Mouse (Mus musculus): ENCODE results near the gene Pigm.

DNA sequence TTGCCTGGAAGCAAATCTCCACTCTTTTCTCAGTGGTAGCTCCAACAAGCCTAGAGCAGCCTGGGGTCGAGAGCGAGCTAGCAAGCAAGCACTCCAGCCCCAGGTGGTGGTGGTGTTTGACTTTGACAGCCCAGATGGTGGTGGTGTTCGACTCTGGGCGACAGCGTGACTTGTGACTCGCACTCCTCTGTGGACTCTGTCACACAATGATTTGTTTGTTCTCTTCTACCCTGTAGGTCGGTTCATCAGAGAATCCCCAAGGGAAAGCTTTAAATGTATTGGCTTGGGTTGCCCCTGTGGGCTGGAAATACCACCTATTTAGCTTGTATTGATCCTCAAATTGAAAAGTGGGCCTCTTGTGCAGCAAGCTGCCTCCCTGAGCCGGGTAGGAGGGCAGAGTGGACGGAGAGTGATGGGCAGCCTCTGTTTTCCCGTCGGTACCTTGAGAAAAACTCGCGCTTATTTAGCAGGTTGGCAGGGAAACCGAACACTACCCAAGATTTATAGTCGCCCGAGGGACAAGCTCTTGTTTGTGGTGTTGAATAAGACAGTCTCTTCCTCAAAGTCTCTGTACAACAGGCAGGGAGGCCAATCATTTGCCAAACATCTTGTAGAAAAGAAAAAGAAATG, 29.8 kb downstream of the Pigm start:
- TF ChIP-seq E2F4 (IDR thresholded peaks at IDR 0.05; ENCODE audit: insufficient read depth) (no peak), POLR2AphosphoS2 (IDR thresholded peaks at IDR 0.05; ENCODE audit: insufficient read length, low read depth) (no peak)

Measured in myocyte (in vitro differentiated cells).